17 mouse cellular contexts compared by ENCODE assay signal in the genomic region with DNA sequence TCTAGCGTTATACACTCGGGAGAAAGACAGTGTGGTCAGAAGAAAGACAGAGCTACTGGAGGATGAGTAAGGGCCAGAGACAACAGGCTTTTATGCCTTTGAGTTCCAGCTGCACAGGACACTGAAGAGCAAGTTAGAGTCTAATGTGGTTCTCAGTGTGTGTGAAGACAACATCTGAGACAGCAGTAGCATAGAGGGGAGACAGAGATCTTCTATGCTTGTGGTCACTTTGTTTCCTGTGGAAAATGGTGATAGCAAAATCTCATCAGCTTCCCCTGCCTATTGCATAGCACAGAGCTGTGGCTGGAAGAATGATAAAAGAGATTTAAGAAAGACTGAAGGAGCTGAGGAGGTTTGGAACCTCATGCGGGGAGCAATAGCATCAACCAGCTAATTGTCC. TPM values are rescaled to one million over a fixed set of nuclear protein-coding genes. Genes with fewer than 3 reads are reported as not detected.
DNase-seq lines count a peak whose midpoint lies in the region; ATAC-seq and TF ChIP-seq lines count a peak whose summit lies in the region.
"Had no signal": no experiment of that assay in that cellular context is flagged by ENCODE, and none has a peak within 500 bp of the region (broad histone marks: within the 10 kb centered on the region; RNA-seq: fewer than 3 reads in every experiment).

No protein-coding gene starts in this region.

- no peak overlapping the region for H3K4me3 ChIP-seq in hindbrain, embryonic 12.5 days
- H3K4me3 ChIP-seq in hindbrain, embryonic 16.5 days (ENCODE audit: low read length), result no peak overlapping the region
- no peak overlapping the region for H3K4me3 ChIP-seq in midbrain, postnatal 0 days (ENCODE audit: low read depth, low read length)
- no peak overlapping the region for H3K4me3 ChIP-seq in midbrain, embryonic 14.5 days (replicated peaks; ENCODE audit: low read depth, low read length)
- no peak overlapping the region for H3K4me3 ChIP-seq in hindbrain, embryonic 15.5 days
- H3K4me3 ChIP-seq in stomach, embryonic 16.5 days (replicated peaks; ENCODE audit: low read length), result no peak overlapping the region; the same call in 1 of the 2 replicates

- H3K9me3 ChIP-seq in hindbrain, embryonic 12.5 days (replicated peaks), result no peaks in the 10 kb centered on the region
- no peaks in the 10 kb centered on the region for H3K9me3 ChIP-seq in hindbrain, embryonic 16.5 days (ENCODE audit: control insufficient read depth, low read length)
- no peaks in the 10 kb centered on the region for H3K9me3 ChIP-seq in midbrain, postnatal 0 days (ENCODE audit: low read length)
- no peaks in the 10 kb centered on the region for H3K9me3 ChIP-seq in midbrain, embryonic 14.5 days (ENCODE audit: control insufficient read depth, low read length)
- no peaks in the 10 kb centered on the region for H3K9me3 ChIP-seq in hindbrain, embryonic 15.5 days
- no peaks in the 10 kb centered on the region for H3K9me3 ChIP-seq in stomach, embryonic 16.5 days (replicated peaks; ENCODE audit: control insufficient read depth, low read length)
- H3K9me3 ChIP-seq: kidney, embryonic 15.5 days; limb, embryonic 12.5 days had no signal

- peaks cover 3% of the 10 kb centered on the region; the same call in 1 of the 2 replicates for H3K4me1 ChIP-seq in hindbrain, embryonic 12.5 days
- no peaks in the 10 kb centered on the region for H3K4me1 ChIP-seq in hindbrain, embryonic 16.5 days (ENCODE audit: control insufficient read depth, insufficient read depth, low read depth, low read length)
- no peaks in the 10 kb centered on the region; the same call in 1 of the 2 replicates for H3K4me1 ChIP-seq in midbrain, postnatal 0 days (ENCODE audit: insufficient read depth, low read length)
- H3K4me1 ChIP-seq in midbrain, embryonic 14.5 days (ENCODE audit: control insufficient read depth, insufficient read depth, low read length), result no peaks in the 10 kb centered on the region
- 0 out of 2 replicates have a peak, but pooled peaks cover 8% of the 10 kb centered on the region for H3K4me1 ChIP-seq in hindbrain, embryonic 15.5 days (replicated peaks)
- no peaks in the 10 kb centered on the region; the same call in 1 of the 2 replicates for H3K4me1 ChIP-seq in stomach, embryonic 16.5 days (ENCODE audit: control insufficient read depth, insufficient read depth, low read length)

- no peak overlapping the region for H3K27ac ChIP-seq in hindbrain, embryonic 12.5 days
- H3K27ac ChIP-seq in hindbrain, embryonic 16.5 days (ENCODE audit: low read depth, low read length), result no peak overlapping the region
- H3K27ac ChIP-seq in midbrain, postnatal 0 days (ENCODE audit: low read depth, low read length), result no peak overlapping the region
- no peak overlapping the region for H3K27ac ChIP-seq in midbrain, embryonic 14.5 days (replicated peaks; ENCODE audit: low read depth, low read length)
- no peak overlapping the region for H3K27ac ChIP-seq in hindbrain, embryonic 15.5 days (replicated peaks)
- no peak overlapping the region for H3K27ac ChIP-seq in stomach, embryonic 16.5 days (ENCODE audit: low read length)
- H3K27ac ChIP-seq: kidney, embryonic 15.5 days; limb, embryonic 12.5 days had no signal

- no peaks in the 10 kb centered on the region for H3K36me3 ChIP-seq in hindbrain, embryonic 12.5 days
- H3K36me3 ChIP-seq in hindbrain, embryonic 16.5 days (ENCODE audit: control insufficient read depth, insufficient read depth, low read length), result no peaks in the 10 kb centered on the region
- H3K36me3 ChIP-seq in midbrain, postnatal 0 days (ENCODE audit: insufficient read depth, low read length), result no peaks in the 10 kb centered on the region
- no peaks in the 10 kb centered on the region for H3K36me3 ChIP-seq in midbrain, embryonic 14.5 days (ENCODE audit: control insufficient read depth, insufficient read depth, low read length)
- H3K36me3 ChIP-seq in hindbrain, embryonic 15.5 days, result no peaks in the 10 kb centered on the region
- H3K36me3 ChIP-seq in stomach, embryonic 16.5 days (ENCODE audit: control insufficient read depth, insufficient read depth, low read length), result no peaks in the 10 kb centered on the region
- H3K36me3 ChIP-seq: kidney, embryonic 15.5 days; limb, embryonic 12.5 days had no signal

- TF ChIP-seq CTCF in midbrain, postnatal 0 days (IDR thresholded peaks at IDR 0.05), result no peak

- no peaks in the 10 kb centered on the region for H3K27me3 ChIP-seq in hindbrain, embryonic 12.5 days
- H3K27me3 ChIP-seq in hindbrain, embryonic 16.5 days (replicated peaks; ENCODE audit: control insufficient read depth, insufficient read depth, low read length), result no peaks in the 10 kb centered on the region
- no peaks in the 10 kb centered on the region for H3K27me3 ChIP-seq in midbrain, postnatal 0 days (ENCODE audit: insufficient read depth, low read length)
- H3K27me3 ChIP-seq in midbrain, embryonic 14.5 days (ENCODE audit: control insufficient read depth, insufficient read depth, low read length), result no peaks in the 10 kb centered on the region
- no peaks in the 10 kb centered on the region for H3K27me3 ChIP-seq in hindbrain, embryonic 15.5 days
- no peaks in the 10 kb centered on the region for H3K27me3 ChIP-seq in stomach, embryonic 16.5 days (ENCODE audit: control insufficient read depth, insufficient read depth, low read length)
- H3K27me3 ChIP-seq: kidney, embryonic 15.5 days; limb, embryonic 12.5 days had no signal

- no peak for ATAC-seq in hindbrain, embryonic 12.5 days (ENCODE audit: low FRiP score)
- ATAC-seq in hindbrain, embryonic 16.5 days, result no peak
- ATAC-seq in midbrain, postnatal 0 days (ENCODE audit: low FRiP score), result no peak
- ATAC-seq in midbrain, embryonic 14.5 days (ENCODE audit: low FRiP score, low TSS enrichment), result no peak
- no peak for ATAC-seq in hindbrain, embryonic 15.5 days (ENCODE audit: low FRiP score, low read depth)
- ATAC-seq in stomach, embryonic 16.5 days (ENCODE audit: insufficient read depth, low FRiP score), result no peak
- ATAC-seq: liver, postnatal 0 days had no signal

- no peak for DNase-seq in midbrain, postnatal 0 days (ENCODE audit: low spot score)
- DNase-seq in midbrain, embryonic 14.5 days, result no peak
- no peak for DNase-seq in thymus, postnatal 4 days
- DNase-seq: cerebellum, adult 9-10 months; liver, postnatal 0 days; thymus, adult 18-20 months had no signal

- H3K4me2 ChIP-seq in hindbrain, embryonic 12.5 days (replicated peaks), result 0 out of 2 replicates have a peak overlapping the region, but pooled peaks have one; percentile 1
- no peak overlapping the region for H3K4me2 ChIP-seq in hindbrain, embryonic 16.5 days (ENCODE audit: low read length)
- H3K4me2 ChIP-seq in midbrain, postnatal 0 days (ENCODE audit: low read depth, low read length, poor library complexity, severe bottlenecking), result peak overlapping the region; percentile 28; the same call in 1 of the 2 replicates
- no peak overlapping the region for H3K4me2 ChIP-seq in midbrain, embryonic 14.5 days (ENCODE audit: low read length)
- peak overlapping the region; percentile 19; the same call in 1 of the 2 replicates for H3K4me2 ChIP-seq in hindbrain, embryonic 15.5 days
- H3K4me2 ChIP-seq in stomach, embryonic 16.5 days (ENCODE audit: low read depth, low read length), result peak overlapping the region; percentile 16

- H3K9ac ChIP-seq in hindbrain, embryonic 12.5 days, result no peak overlapping the region
- no peak overlapping the region for H3K9ac ChIP-seq in hindbrain, embryonic 16.5 days (ENCODE audit: low read depth, low read length)
- H3K9ac ChIP-seq in midbrain, postnatal 0 days (replicated peaks; ENCODE audit: low read length, poor library complexity, severe bottlenecking), result no peak overlapping the region
- H3K9ac ChIP-seq in midbrain, embryonic 14.5 days (replicated peaks; ENCODE audit: low read length), result no peak overlapping the region
- H3K9ac ChIP-seq in hindbrain, embryonic 15.5 days, result no peak overlapping the region
- H3K9ac ChIP-seq in stomach, embryonic 16.5 days (ENCODE audit: low read length), result no peak overlapping the region
- H3K9ac ChIP-seq: kidney, embryonic 15.5 days; limb, embryonic 12.5 days; liver, postnatal 0 days had no signal

- 90% methylated on average over 3 of the region's 3 CpGs for WGBS in hindbrain, embryonic 12.5 days
- WGBS in hindbrain, embryonic 16.5 days, result 91% methylated on average over 3 of the region's 3 CpGs
- WGBS in midbrain, postnatal 0 days, result 95% methylated on average over 3 of the region's 3 CpGs
- 97% methylated on average over 3 of the region's 3 CpGs for WGBS in midbrain, embryonic 14.5 days
- WGBS in hindbrain, embryonic 15.5 days, result 88% methylated on average over 3 of the region's 3 CpGs
- 71% methylated on average over 3 of the region's 3 CpGs for WGBS in stomach, embryonic 16.5 days

RNA-seq across cellular contexts. Expression of a gene that starts 1.8 kb away (rescaled TPM):
- 6.3 and 7.6 TPM in 2 replicates for polyA plus RNA-seq in hindbrain, embryonic 12.5 days (2016; fragmentation: Nextera tagmentation; extraction: Ambion mirVana)
- polyA plus RNA-seq in hindbrain, embryonic 16.5 days (2015; fragmentation: Nextera tagmentation; extraction: Ambion mirVana), result 6.8 and 8.8 TPM in 2 replicates
- total RNA-seq in midbrain, postnatal 0 days (2014; rRNA removed), result 9.5 and 9.6 TPM in 2 replicates
- polyA plus RNA-seq in midbrain, postnatal 0 days (2015; fragmentation: Nextera tagmentation; extraction: Ambion mirVana), result 8.6 and 10.2 TPM in 2 replicates
- 4.4 and 4.7 TPM in 2 replicates for polyA plus RNA-seq in midbrain, embryonic 14.5 days (2014; fragmentation: Nextera tagmentation; extraction: Ambion mirVana)
- 5.2 and 6.2 TPM in 2 replicates for polyA plus RNA-seq in hindbrain, embryonic 15.5 days (2015; fragmentation: Nextera tagmentation; extraction: Ambion mirVana)
- polyA plus RNA-seq in stomach, embryonic 16.5 days (2015; fragmentation: Nextera tagmentation; extraction: Ambion mirVana), result 18.1 and 19.2 TPM in 2 replicates

RNA-seq across cellular contexts. Expression of a gene that starts 39.8 kb away (rescaled TPM):
- 1.9 TPM in 2 replicates for polyA plus RNA-seq in hindbrain, embryonic 12.5 days (2016; fragmentation: Nextera tagmentation; extraction: Ambion mirVana)
- polyA plus RNA-seq in hindbrain, embryonic 16.5 days (2015; fragmentation: Nextera tagmentation; extraction: Ambion mirVana), result 10.5 and 14.1 TPM in 2 replicates
- total RNA-seq in midbrain, postnatal 0 days (2014; rRNA removed), result 14.4 and 21.4 TPM in 2 replicates
- 12.8 and 18.1 TPM in 2 replicates for polyA plus RNA-seq in midbrain, postnatal 0 days (2015; fragmentation: Nextera tagmentation; extraction: Ambion mirVana)
- 3.9 and 4.9 TPM in 2 replicates for polyA plus RNA-seq in midbrain, embryonic 14.5 days (2014; fragmentation: Nextera tagmentation; extraction: Ambion mirVana)
- polyA plus RNA-seq in hindbrain, embryonic 15.5 days (2015; fragmentation: Nextera tagmentation; extraction: Ambion mirVana), result 8.6 and 9.1 TPM in 2 replicates
- 6.4 and 6.9 TPM in 2 replicates for polyA plus RNA-seq in stomach, embryonic 16.5 days (2015; fragmentation: Nextera tagmentation; extraction: Ambion mirVana)

RNA-seq across cellular contexts. Expression of a gene that starts 44.4 kb away (rescaled TPM):
- polyA plus RNA-seq in hindbrain, embryonic 12.5 days (2016; fragmentation: Nextera tagmentation; extraction: Ambion mirVana), result not detected in 2 replicates
- polyA plus RNA-seq in hindbrain, embryonic 16.5 days (2015; fragmentation: Nextera tagmentation; extraction: Ambion mirVana), result 0.10 TPM in 1 of 2 replicates, not detected in the other
- total RNA-seq in midbrain, postnatal 0 days (2014; rRNA removed), result 0.14 TPM in 1 of 2 replicates, not detected in the other
- polyA plus RNA-seq in midbrain, postnatal 0 days (2015; fragmentation: Nextera tagmentation; extraction: Ambion mirVana), result 0.14 TPM in 1 of 2 replicates, not detected in the other
- not detected in 2 replicates for polyA plus RNA-seq in midbrain, embryonic 14.5 days (2014; fragmentation: Nextera tagmentation; extraction: Ambion mirVana)
- polyA plus RNA-seq in hindbrain, embryonic 15.5 days (2015; fragmentation: Nextera tagmentation; extraction: Ambion mirVana), result 0.17 TPM in 1 of 2 replicates, not detected in the other
- polyA plus RNA-seq in stomach, embryonic 16.5 days (2015; fragmentation: Nextera tagmentation; extraction: Ambion mirVana), result not detected in 2 replicates
- total RNA-seq: gastrocnemius, adult 8-10 months; megakaryocyte-erythroid progenitor cell, adult 5-6 weeks had no signal
- polyA plus RNA-seq: forebrain, embryonic 11.5 days; heart, embryonic 16.5 days; kidney, embryonic 15.5 days; limb, embryonic 12.5 days; liver, postnatal 0 days; spleen, adult 2 months had no signal

Comparison
In these comparisons a context has a peak if more than half of its experiments do, and no peak if none do; other contexts are left out.
1. H3K4me2 ChIP-seq: peak in hindbrain, embryonic 12.5 days (single experiment), midbrain, postnatal 0 days (single experiment), hindbrain, embryonic 15.5 days (single experiment) and stomach, embryonic 16.5 days (single experiment); none in hindbrain, embryonic 16.5 days (single experiment) and midbrain, embryonic 14.5 days (single experiment).